Mouse (Mus musculus): ENCODE results near the gene Thrb.
A peak's percentile ranks its signal among the peaks of the same experiment; 100 is the strongest.

- TF ChIP-seq CTCF (IDR thresholded peaks at IDR 0.05; ENCODE audit: low read depth) (0 out of 2 replicates have a peak, but pooled peaks have one; percentile 9), EP300 (IDR thresholded peaks at IDR 0.05; ENCODE audit: low read depth) (no peak)
Observed at GRCm38 (mm10) chr14:17847211-17847610, 187.2 kb downstream of the Thrb start.

Measured in liver, embryonic 14.5 days (tissue).